Mouse (Mus musculus) frontal cortex, adult (tissue): Measurements from ENCODE around the gene Snx29.

Experiments used
- ATAC-seq: cut with Nextera tagmentation; 2 replicates; pipeline ENCODE4 v1.9.2; 2017; ENCODE audit warnings: mild to moderate bottlenecking, moderate library complexity, mixed read lengths; ENCODE audit not compliant: low TSS enrichment

Snx29 gene

GRCm38 (mm10) chr16:11778715-11779460 lies 456.2 kb downstream of the Snx29 start:
- peak; percentile 76 for ATAC-seq

DNA sequence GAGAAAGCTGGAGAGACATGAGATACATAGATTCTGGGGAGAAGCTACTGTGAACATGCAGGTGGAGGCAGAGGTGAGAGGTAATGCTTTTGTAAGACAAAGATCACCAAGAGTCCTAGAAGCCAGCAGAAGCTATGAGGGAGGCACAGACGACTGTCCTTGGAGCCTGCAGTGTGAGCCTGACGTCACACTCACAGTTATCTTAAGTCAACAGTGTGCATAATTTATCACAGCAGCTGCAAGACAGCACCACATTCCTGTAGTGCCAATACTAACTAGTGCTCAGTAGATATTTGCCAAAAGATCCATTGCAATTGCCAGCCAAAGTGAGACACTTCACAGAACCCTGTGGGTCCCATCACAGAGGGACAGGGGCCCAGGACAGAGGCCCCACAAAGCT lies 459.4 kb downstream of the Snx29 start:
- peak; percentile 69 for ATAC-seq

GRCm38 (mm10) chr16:11783337-11783736 lies 460.6 kb downstream of the Snx29 start:
- no peak for ATAC-seq

- ATAC-seq, result no peak
Observed at GRCm38 (mm10) chr16:11784354-11784753, 461.6 kb downstream of the Snx29 start.

DNA sequence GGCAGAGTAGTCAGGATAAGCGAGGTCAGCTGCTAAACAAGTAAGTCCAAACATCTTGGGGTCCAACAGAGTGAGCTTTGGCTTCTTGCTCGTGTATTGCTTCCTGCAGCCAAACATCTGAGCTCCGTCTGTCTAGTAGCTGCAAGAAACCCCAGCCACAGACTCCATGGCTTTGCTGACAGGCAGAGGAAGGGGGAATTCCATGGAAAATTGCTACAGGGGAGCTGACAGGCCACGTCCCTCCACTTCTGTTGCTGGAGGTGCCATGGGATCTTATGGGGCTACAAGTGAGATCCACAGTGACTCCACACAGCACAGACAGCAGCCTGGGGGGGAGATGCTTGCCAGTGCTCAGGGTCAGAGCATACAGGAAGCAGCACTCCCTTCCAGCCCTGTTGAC lies 463.1 kb downstream of the Snx29 start:
- no peak for ATAC-seq

DNA sequence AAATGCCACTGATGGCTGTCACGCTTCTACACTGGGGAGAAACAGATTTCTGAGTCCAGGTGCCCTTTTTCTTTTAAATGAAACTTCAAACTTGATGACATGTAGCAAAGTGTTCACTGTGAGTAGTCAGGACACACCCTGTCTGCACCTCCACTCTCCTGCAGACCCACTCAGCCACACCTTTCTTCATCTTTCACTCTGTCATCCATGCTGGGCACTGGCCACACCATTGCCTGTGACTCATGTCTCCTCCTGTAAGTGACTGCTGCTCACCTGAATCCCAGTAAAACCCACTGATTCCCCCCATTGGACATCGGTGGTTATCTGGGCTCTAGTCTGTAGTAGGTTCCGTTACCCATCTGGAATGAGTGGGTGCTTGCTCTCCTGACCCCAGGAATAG lies 467.8 kb downstream of the Snx29 start:
- ATAC-seq, result no peak

- ATAC-seq, result no peak
Observed at GRCm38 (mm10) chr16:11793391-11793790, 470.7 kb downstream of the Snx29 start.

- no peak for ATAC-seq
Observed at GRCm38 (mm10) chr16:11794628-11795027, 471.9 kb downstream of the Snx29 start.

GRCm38 (mm10) chr16:11795758-11796460 lies 473.2 kb downstream of the Snx29 start:
- no peak for ATAC-seq

GRCm38 (mm10) chr16:11801960-11802539 lies 479.3 kb downstream of the Snx29 start:
- peak; percentile 45; the same call in 1 of the 2 replicates for ATAC-seq
